Mouse (Mus musculus): ENCODE data around the gene Ugt1a8.

DNA sequence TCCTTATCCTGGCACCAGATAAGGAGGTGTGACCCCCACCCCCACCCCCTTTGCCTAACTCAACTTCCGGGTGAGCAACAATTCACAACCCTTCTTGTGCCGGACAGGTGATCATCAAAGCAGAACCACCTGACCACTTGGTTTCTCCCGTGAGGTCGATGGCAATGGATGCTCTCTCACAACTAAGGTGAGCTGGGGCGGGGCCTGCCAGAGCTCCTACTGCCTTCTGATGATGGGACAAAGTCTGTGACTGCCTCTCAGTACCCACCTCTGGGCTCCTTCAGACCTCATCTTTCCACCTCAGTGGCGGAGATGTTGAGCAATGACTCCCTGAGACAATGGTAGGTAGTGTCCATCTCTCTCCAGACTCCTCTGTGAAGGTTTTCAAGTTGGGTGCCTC is 158.3 kb downstream of the Ugt1a8 start:
- TF ChIP-seq EP300 (IDR thresholded peaks at IDR 0.05; ENCODE audit: insufficient read depth, low read depth, low read length) (no peak), POLR2A (IDR thresholded peaks at IDR 0.05; ENCODE audit: insufficient read depth, low read depth, low read length) (no peak)
